Mouse (Mus musculus) megakaryocyte, adult 5-6 weeks (primary cell): Measurements from ENCODE around the gene Olfr1331. TPM values are rescaled to one million over a fixed set of nuclear protein-coding genes. Genes with fewer than 3 reads are reported as not detected.
"Not testable (repeated sequence)": the region's sequence is repeated elsewhere in the genome, so short reads cannot be mapped to it uniquely, and the experiment has no call there.

ENCODE experiments used
- ATAC-seq: 2 replicates; pipeline ENCODE4 v1.8.0; 2016; ENCODE audit warnings: mild to moderate bottlenecking, inconsistent platforms; ENCODE audit not compliant: poor library complexity, severe bottlenecking
- total RNA-seq, 2 experiments: library from RNA; stranded (forward) in 1 of 2; stranded (reverse) in 1 of 2; fragments of 153-499, 151-499 nt in 1 of 2; fragments of 221-1000, 200-1000 nt in 1 of 2; gene quantifications; 2 replicates each; pipeline versions ENCODE4 v1.2.3 to v1.2.4; 2015 to 2017

The Olfr1331 gene
- not detected in 2 replicates for total RNA-seq (2015)
- not detected in 2 replicates for total RNA-seq (2017)

DNA sequence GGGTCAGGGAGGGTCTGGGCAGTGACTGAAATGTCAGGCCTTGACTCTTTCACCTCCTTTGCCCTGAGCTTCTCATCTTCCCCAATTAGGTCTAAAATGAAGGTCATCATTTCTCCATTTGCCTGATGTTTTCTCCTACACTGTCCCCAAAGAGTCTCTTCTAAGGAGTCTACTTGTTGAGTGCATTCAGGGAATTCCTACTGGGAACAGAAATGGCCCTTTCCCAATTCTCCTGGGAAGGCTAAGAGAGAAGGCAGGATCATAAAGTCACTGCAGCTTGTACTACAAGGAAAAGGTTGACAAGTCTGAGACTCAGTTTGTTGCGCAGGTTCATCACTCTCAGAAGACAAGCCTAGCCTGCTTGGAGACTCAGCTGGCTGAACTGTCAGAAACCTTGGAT is at the start of gene Olfr1331:
Gene Olfr1331 (plus strand): TSS at position 301 of the 400 bp plus-strand sequence.
- ATAC-seq = no peak

DNA sequence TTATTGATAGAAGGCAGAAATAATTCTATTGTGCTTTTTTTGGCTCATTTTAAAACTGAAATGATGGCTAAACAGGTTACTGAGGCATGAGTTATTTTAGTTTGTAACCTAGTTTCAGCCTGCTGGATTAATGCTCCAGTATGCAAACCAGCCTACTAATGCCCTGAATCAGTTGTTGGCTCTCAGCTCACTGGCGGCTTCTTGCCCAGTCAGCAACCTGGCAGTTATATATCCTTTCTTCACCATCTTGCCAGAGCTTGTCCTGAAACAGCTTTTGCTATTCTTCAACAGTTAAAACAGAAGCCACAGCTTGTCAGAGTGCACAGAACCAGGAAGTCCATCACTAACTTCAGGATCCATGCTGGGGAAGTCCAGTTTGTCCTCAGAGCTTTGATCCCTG is 45.5 kb upstream of the Olfr1331 start:
- ATAC-seq = no peak

DNA sequence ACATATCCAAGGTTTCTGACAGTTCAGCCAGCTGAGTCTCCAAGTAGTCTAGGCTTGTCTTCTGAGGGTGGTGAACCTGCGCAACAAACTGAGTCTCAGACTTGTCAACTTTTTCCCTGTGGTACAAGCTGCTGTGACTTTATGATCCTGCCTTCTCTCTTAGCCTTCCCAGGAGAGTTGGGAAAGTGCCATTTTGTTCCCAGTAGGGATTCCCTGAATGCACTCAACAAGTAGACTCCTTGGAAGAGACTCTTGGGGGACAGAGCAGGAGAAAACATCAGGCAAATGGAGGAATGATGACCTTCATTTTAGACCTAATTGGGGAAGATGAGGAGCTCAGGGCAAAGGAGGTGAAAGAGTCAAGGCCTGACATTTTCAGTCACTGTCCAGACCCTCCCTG is 28.3 kb upstream of the Olfr1331 start, which contains the start of gene Olfr1333:
Gene Olfr1333 (minus strand): TSS at position 101 of the 400 bp plus-strand sequence.
- ATAC-seq = no peak

DNA sequence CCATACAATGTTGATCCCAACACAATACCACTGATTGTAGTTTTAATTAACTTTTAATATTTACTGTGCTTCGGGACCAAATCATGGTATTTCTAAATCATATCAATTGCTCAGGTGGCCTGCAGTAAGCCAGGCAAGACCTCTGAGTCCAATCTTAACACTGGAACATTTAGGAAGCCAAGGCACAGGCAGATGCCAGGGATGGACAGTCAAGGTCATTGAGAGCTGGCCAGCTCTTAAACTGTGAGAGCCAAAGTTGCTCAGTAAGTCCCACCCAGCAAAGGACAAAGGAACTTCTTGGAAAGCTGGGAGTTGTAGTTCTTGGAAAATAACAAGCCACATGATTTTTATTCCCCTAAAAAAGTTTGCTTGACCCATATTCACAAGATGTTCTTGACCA is 2.7 kb upstream of the Olfr1331 start:
- no peak for ATAC-seq

DNA sequence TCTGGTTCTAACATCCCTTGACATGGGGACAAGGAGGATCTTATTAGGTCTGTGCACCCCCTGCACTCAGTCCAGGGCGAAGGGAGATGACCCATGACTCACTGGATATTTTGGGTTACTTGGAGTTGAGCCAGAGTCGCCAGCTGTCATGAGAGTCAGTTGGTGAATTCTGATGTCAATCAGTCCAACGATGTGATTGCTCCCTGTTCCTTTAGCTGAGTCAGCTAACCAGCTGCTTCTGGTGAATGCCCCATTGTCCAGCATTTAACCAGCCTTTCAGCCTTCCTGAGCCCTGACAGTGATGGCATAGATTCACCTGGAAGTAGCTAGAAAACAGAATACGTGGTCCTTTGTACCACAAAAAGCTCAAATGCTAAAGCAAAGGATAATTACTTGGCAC is 1.7 kb upstream of the Olfr1331 start:
- ATAC-seq = no peak

DNA sequence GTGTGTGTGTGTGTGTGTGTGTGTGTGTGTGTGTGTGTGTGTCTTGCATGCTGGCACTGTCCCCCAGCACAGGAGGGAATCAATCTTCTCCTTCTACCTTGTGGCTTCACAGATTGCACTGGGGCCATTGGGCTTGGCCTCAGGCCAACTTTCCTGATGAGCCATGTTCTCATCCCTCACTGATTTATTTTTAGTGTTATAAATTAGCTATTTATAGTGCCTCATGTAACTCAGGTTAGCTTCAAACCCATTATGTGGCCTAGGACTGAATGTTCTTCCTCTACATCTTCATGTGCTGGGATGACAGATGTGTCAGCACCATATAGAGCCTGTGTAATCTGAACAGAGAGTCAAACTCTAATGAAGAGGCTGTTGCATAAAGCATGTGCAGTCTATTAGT is 3.1 kb downstream of the Olfr1331 start:
- no peak for ATAC-seq

DNA sequence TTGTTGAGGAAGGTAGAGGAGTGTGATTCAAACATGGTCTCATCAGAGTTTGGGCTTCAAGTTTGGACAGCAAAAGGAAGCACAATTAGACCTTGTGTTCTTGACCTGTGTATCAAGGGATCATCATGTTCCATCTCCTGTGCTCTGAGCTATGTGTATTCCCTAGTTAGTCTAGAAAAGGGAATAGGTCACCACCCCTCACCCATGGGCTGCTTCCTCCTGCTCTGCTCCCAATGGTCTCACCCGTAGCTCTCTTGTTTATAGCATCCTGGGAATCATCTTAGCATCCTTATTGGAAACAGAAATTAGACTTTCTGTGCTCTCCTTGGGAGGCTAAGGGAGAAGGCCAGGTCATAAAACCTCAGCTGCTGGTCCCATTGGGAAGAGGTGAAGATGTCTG is 23.8 kb downstream of the Olfr1331 start, which contains the start of gene Olfr1330:
Gene Olfr1330 (plus strand): TSS at position 301 of the 400 bp plus-strand sequence.
- no peak for ATAC-seq

DNA sequence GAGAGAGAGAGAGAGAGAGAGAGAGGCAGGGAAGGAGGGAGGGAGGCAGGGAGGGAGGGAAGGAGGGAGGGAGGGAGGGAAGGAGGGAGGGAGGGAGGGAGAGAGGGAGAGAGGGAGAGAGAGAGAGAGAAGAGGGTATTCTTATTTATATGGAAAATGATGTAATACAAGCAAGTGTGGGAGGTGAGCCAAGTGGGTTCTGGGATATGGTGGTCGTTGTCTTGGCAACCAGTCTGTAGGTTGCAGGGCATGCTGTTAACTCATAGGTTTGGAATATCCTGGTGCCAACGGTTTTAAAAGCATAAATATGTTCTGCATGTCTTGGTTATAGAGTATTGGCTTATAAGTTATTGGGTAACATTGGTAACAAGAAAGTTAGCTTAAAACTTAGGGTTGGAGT is 37.5 kb downstream of the Olfr1331 start:
- ATAC-seq = no peak

DNA sequence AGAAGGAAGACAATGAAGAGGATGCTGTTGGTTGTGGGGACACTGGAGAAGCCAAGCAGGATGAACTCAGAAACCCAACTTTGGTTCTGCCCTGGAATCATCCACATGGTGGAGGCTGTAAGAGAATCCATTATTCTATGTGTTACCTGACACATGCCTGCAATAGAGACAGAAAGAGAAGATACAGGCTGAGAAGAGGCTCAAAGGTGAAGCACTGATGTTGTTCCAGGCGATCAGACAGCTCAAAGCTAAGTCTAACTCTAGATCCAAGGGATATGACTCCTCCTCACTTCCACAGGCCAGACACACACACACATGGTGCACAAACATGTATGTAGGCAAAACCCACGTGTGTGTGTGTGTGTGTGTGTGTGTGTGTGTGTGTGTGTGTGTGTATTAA is 52.9 kb downstream of the Olfr1331 start, which contains the start of gene Olfr1329:
Gene Olfr1329 (minus strand): TSS at position 101 of the 400 bp plus-strand sequence.
- ATAC-seq = not testable (repeated sequence)

Other genes starting within 250 kb of the Olfr1331 start
- not detected in 2 replicates for gene Cfap57, start 243.9 kb upstream of the Olfr1331 start, total RNA-seq (2015)
- gene Cfap57, start 243.9 kb upstream of the Olfr1331 start, total RNA-seq (2017) = 0.16 and 0.18 TPM in 2 replicates
- gene Ebna1bp2, start 243.8 kb upstream of the Olfr1331 start, total RNA-seq (2015) = 54.9 and 61.9 TPM in 2 replicates
- 46.8 and 63.7 TPM in 2 replicates for gene Ebna1bp2, start 243.8 kb upstream of the Olfr1331 start, total RNA-seq (2017)
- not detected in 2 replicates for gene Olfr62, start 205.7 kb upstream of the Olfr1331 start, total RNA-seq (2015)
- gene Olfr62, start 205.7 kb upstream of the Olfr1331 start, total RNA-seq (2017) = not detected in 2 replicates
- not detected in 2 replicates for gene Olfr1342, start 171.9 kb upstream of the Olfr1331 start, total RNA-seq (2015)
- gene Olfr1342, start 171.9 kb upstream of the Olfr1331 start, total RNA-seq (2017) = not detected in 2 replicates
- not detected in 2 replicates for gene Olfr1341, start 161.1 kb upstream of the Olfr1331 start, total RNA-seq (2015)
- not detected in 2 replicates for gene Olfr1341, start 161.1 kb upstream of the Olfr1331 start, total RNA-seq (2017)
- not detected in 2 replicates for gene Olfr1340, start 144.5 kb upstream of the Olfr1331 start, total RNA-seq (2015)
- not detected in 2 replicates for gene Olfr1340, start 144.5 kb upstream of the Olfr1331 start, total RNA-seq (2017)
- gene Olfr1339, start 132.5 kb upstream of the Olfr1331 start, total RNA-seq (2015) = not detected in 2 replicates
- gene Olfr1339, start 132.5 kb upstream of the Olfr1331 start, total RNA-seq (2017) = not detected in 2 replicates
- not detected in 2 replicates for gene Olfr1338, start 105.9 kb upstream of the Olfr1331 start, total RNA-seq (2015)
- gene Olfr1338, start 105.9 kb upstream of the Olfr1331 start, total RNA-seq (2017) = not detected in 2 replicates
- not detected in 2 replicates for gene Olfr1337, start 82.1 kb upstream of the Olfr1331 start, total RNA-seq (2015)
- not detected in 2 replicates for gene Olfr1337, start 82.1 kb upstream of the Olfr1331 start, total RNA-seq (2017)
- not detected in 2 replicates for gene Olfr1335, start 54.7 kb upstream of the Olfr1331 start, total RNA-seq (2015)
- gene Olfr1335, start 54.7 kb upstream of the Olfr1331 start, total RNA-seq (2017) = not detected in 2 replicates
- gene Olfr1333, start 28.4 kb upstream of the Olfr1331 start, total RNA-seq (2015) = not detected in 2 replicates
- gene Olfr1333, start 28.4 kb upstream of the Olfr1331 start, total RNA-seq (2017) = not detected in 2 replicates
- gene Olfr1330, start 23.9 kb downstream of the Olfr1331 start, total RNA-seq (2015) = not detected in 2 replicates
- gene Olfr1330, start 23.9 kb downstream of the Olfr1331 start, total RNA-seq (2017) = not detected in 2 replicates
- gene Olfr1329, start 52.8 kb downstream of the Olfr1331 start, total RNA-seq (2015) = not detected in 2 replicates
- not detected in 2 replicates for gene Olfr1329, start 52.8 kb downstream of the Olfr1331 start, total RNA-seq (2017)
- not detected in 2 replicates for gene Olfr1328, start 74.0 kb downstream of the Olfr1331 start, total RNA-seq (2015)
- not detected in 2 replicates for gene Olfr1328, start 74.0 kb downstream of the Olfr1331 start, total RNA-seq (2017)
- not detected in 2 replicates for gene Lao1, start 96.9 kb downstream of the Olfr1331 start, total RNA-seq (2015)
- gene Lao1, start 96.9 kb downstream of the Olfr1331 start, total RNA-seq (2017) = not detected in 2 replicates
- gene Slc2a1, start 244.1 kb downstream of the Olfr1331 start, total RNA-seq (2015) = 9.0 and 14.4 TPM in 2 replicates
- 14.3 and 18.0 TPM in 2 replicates for gene Slc2a1, start 244.1 kb downstream of the Olfr1331 start, total RNA-seq (2017)